Mouse (Mus musculus) CD4-positive, CD25-positive, alpha-beta regulatory T cell, adult 2 months (primary cell): ENCODE measurements around the gene Nt5c3b.

Source experiments
- DNase-seq: peaks from one replicate; pipeline ENCODE4 v3.0.0-alpha.2; 2012; ENCODE audit warnings: low read depth, low spot score

The Nt5c3b gene

GRCm38 (mm10) chr11:100379311-100379710 lies 62.3 kb downstream of the Nt5c3b start:
- DNase-seq, result no peak

- no peak for DNase-seq
These were observed 63.2 kb downstream of the Nt5c3b start for GRCm38 (mm10) chr11:100378446-100378845.

DNA sequence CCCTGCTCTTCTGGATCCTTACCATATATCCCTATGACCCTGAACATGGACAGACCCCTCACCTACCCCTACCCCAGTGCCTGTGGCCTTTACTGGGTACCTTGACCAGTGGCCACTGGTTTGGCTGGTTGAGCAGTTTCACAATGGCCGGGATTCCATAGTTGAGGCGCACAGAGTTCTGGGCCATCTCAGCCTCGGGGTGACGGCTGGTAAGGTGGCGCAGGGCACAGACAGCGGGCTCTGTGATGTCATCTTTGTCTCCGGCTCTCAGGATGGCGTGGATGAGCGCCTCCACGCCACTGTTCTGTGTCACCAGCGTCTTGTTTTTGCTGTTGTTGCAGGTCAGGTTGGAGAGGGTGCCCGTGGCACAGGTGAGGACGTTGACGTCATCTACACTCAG lies 63.6 kb downstream of the Nt5c3b start:
- no peak for DNase-seq

GRCm38 (mm10) chr11:100376746-100377389 lies 64.7 kb downstream of the Nt5c3b start:
- no peak for DNase-seq

DNA sequence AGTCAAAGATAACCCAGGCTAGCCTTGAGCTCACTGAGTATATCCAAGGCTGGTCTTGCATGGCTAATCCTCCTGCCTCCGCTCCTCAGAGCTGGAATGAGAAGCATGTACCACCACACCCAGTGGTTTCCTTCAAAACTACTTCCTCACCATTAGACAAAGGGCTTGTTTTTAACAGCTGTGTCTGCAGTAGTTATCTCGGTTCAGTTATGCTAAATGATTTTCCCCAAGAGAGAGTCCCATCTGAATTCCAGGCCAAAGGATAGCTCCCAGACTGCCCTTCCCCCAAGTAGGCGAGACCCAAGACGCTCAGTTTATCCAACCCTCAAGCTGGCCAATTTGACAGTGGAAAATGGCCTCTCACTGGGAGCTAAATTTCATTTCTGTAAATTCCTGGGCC lies 65.6 kb downstream of the Nt5c3b start:
- no peak for DNase-seq

GRCm38 (mm10) chr11:100375127-100375526 lies 66.5 kb downstream of the Nt5c3b start:
- DNase-seq, result no peak
